Mouse (Mus musculus) lung, postnatal 36 days (tissue): ENCODE data around the gene Svs4.
"Not testable (repeated sequence)": the region's sequence is repeated elsewhere in the genome, so short reads cannot be mapped to it uniquely, and the experiment has no call there.

Source experiments
- DNase-seq: peaks from one replicate; pipeline ENCODE4 v3.0.0; 2022; ENCODE audit warnings: mixed read lengths

The Svs4 gene

DNA sequence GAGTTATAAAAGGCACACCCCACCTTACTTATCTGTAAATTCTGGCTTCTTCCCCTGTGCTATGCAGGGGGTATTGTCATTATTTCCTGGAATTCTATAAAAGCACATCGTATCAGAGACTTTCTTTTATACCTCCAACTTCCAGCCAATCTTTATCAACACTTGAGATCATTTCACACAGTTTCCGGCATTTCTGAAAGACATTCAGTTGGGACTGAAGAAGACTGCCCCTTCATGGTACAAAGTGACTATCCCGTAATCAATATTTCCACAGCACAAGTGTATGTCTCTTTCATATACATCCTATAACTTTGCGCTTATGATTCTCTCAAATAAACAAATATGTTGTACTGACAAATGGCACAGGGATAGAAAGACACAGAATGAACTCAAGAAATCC is at the start of gene Svs4:
Gene Svs4, minus strand, starts transcription at position 101 of the 400 bp plus-strand sequence.
- DNase-seq: no peak

DNA sequence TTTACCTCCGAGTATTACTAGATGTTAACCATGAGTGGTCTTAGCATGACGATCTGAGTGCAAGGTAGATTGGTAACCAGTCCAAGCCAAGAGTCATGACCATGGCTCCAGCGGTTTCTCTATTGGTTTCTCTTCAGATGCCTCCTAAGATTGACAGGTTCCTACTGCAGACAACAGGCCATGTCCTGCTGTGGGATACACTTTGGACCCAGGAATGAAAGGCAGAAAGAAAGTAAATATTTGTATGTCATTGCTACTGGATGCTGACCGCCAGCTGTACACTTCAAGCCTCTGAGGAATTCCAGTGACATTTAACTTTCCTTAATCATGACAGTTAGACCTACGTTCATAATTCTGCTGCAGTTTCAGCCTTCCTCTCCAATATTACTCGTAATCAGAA is 42.7 kb upstream of the Svs4 start:
- no peak for DNase-seq

DNA sequence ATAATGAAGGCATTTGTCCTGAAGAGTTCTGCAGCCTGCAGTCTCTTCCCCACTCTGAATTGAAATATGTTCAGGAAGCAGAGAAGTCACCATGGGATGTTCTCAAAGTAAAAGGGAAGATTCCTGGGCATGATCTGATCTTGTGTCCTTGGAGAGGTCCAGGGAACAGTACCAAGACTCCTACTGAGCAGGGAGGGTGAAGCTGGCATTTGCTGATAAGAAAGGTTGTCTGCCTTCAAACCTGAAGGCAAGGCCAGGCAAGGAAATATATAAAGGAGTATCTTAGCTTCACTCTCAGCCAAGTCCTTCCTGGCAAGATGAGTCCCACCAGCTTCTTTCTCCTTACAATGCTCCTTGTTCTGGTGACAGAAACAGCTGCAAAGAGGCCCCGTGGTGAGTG is 38.2 kb upstream of the Svs4 start, which contains the start of gene Svs6:
Gene Svs6, plus strand, starts transcription at position 301 of the 400 bp plus-strand sequence.
- DNase-seq: not testable (repeated sequence)

DNA sequence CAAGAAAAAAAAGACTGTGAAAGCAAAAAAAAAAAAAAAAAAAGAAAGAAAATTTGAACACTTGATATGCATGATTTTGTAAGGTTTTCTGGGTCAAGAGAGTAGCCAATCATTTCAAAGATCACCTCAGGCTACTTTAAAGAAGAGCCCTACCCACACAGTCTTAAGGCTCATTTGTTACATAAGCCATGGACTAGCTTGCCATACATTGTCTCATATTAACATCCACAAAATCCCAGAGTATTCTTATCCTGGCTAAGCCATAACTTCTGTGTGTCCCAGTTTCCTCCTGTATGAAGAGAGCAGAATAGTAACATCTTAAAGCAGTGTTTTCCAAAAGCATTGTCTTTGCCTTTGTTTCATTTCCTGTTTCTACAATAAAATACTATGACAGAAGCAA is 37.2 kb upstream of the Svs4 start:
- not testable (repeated sequence) for DNase-seq

DNA sequence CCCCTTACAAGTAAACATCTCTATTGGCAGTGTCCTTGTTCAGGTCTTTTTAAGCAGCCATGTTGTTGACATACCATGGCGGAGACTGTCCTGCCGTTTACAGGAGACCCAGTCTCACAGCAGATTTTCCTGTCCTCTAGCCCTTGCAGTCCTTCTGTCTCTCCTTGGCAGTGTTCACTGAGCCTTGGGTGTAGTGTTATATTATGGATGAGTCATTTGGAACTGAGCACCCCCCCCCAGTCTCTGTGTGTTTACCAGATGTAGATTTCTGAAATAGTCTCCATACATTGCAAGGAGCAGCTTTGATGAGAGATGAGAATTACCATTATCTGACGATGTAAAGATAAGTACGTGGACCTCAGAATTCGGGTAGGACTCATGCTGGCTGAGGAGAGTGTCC is 34.3 kb upstream of the Svs4 start:
- no peak for DNase-seq

DNA sequence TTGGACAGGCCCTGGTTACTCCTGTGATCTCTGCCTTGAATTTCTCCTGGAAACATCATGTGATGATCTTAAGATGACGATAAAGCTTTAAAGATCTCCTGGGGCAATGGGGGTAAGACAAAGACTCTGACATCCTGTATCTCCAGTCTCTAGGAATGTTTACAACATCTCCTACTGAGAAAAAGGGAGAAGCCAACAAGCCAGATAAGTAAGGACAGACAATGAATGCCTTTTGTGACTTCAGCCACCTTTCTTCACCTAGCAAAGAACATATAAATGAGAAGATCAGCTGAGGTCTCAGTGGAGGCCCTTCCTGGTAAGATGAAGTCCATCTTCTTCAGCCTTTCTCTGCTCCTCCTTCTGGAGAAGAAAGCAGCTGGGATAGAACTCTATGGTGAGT is 10.7 kb upstream of the Svs4 start, which contains the start of gene Svs3a:
Gene Svs3a, plus strand, starts transcription at position 301 of the 400 bp plus-strand sequence.
- DNase-seq: not testable (repeated sequence)

DNA sequence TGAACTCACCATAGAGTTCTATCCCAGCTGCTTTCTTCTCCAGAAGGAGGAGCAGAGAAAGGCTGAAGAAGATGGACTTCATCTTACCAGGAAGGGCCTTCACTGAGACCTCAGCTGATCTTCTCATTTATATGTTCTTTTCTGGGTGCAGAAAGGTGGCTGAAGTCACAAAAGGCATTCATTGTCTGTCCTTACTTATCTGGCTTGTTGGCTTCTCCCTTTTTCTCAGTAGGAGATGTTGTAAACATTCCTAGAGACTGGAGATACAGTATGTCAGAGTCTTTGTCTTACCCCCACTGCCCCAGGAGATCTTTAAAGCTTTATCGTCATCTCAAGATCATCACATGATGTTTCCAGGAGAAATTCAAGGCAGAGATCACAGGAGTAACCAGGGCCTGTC is 21.7 kb downstream of the Svs4 start, which contains the start of gene Svs3b:
Gene Svs3b, minus strand, starts transcription at position 101 of the 400 bp plus-strand sequence.
- DNase-seq: not testable (repeated sequence)

DNA sequence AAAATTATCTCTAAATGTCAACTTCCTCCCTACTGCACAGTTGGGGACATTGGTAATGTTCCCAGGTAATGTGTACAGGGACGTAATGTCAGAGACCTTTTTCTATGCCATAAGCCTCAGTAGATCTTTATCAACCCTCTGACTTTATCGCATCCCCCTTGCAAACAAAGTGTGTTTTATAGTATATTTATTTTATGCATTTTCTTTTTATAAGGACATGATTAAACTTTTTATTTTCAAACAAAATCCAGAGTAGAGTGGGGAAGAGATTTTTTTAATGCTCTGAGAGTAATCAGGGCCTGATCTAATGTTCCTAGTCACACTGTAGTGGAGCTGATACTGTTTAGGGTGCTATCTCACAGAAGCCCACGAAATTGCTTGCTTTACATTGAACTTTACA is 39.9 kb downstream of the Svs4 start, which contains the start of gene Svs2:
Gene Svs2, minus strand, starts transcription at position 101 of the 400 bp plus-strand sequence.
- DNase-seq: no peak

DNA sequence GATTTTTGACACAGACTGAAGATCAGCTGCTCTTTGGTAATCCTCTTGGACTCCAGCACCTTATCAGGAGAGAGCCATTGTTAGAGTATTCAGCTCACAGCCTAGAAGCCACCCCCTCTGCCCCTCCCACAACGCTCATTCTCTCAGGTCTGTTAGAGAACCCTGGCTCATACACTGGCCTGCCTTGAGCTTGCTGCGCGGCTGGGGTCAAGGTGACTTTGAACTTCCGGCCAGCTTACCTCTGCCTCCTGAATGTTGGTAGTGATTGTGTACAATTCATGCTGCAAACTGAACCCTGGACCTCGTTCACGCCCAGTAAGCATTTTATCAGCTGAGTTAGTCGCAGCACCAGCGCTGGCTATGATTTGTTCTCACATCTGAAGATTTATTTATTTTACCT is 45.6 kb downstream of the Svs4 start:
- DNase-seq: no peak

DNA sequence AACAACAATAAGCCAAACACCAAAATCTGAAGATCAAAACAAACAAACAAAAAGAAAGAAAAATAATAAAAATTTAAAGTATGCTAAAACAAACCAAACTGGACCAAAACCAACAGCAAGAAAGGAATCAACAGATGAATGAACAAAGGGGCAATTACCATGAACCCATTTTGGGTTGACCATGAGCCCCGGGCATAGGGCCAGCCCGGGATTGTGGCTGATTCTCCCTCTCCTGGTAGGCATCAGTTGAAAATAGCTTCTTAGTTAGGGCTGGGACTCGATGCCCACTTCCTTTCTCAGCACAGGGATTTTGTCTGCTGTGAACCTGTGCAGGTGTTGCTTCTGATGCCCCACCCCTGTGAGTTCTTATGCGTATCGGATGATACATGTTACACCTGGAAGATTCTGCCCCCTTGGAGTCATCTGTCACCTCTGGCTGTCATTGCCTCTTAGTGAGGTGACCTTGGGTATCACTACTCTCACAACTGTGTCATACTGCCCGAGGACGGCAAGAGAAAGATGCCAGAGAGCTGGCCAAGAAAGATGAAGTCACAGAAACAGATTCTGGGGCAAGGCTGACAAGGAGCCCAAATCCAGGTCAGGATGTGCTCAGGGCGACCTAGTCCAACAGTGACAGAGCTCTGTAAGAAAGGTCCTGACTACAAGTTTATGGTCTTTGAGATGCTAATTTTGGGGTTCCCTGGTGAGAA is 49.7 kb downstream of the Svs4 start:
- DNase-seq: no peak
